Mouse (Mus musculus) mouse embryonic stem cell (cell line): Measurements from ENCODE around the gene Rora.

ENCODE experiments used
- in situ Hi-C, 2 experiments: fragments of 300-500 bp; cut with MboI; formaldehyde crosslinking; loops; 1 replicate in 1 of 2; 3 replicates in 1 of 2; pipeline ENCODE4 v1.14.3; 2019 to 2020; ENCODE audit warnings: low sequenced_read_pairs in 2 of 2, low pct_unique_long_range_greater_than_20kb in 1 of 2, mixed read lengths in 1 of 2; ENCODE audit not compliant: unreplicated experiment in 1 of 2

The Rora gene

GRCm38 (mm10) chr9:69125011-69125786 lies 471.6 kb downstream of the Rora start:
- in situ Hi-C loops = no loop called here

GRCm38 (mm10) chr9:69125787-69126161 lies 472.2 kb downstream of the Rora start:
- in situ Hi-C loops = no loop called here

GRCm38 (mm10) chr9:69126595-69126994 lies 473.0 kb downstream of the Rora start:
- in situ Hi-C loops = no loop called here

GRCm38 (mm10) chr9:69128335-69128734 lies 474.7 kb downstream of the Rora start:
- in situ Hi-C loops = no loop called here

- in situ Hi-C loops = no loop called here
These were observed 479.4 kb downstream of the Rora start for GRCm38 (mm10) chr9:69132995-69133394.

- in situ Hi-C loops = no loop called here
These were observed 480.1 kb downstream of the Rora start for GRCm38 (mm10) chr9:69133696-69134095.

DNA sequence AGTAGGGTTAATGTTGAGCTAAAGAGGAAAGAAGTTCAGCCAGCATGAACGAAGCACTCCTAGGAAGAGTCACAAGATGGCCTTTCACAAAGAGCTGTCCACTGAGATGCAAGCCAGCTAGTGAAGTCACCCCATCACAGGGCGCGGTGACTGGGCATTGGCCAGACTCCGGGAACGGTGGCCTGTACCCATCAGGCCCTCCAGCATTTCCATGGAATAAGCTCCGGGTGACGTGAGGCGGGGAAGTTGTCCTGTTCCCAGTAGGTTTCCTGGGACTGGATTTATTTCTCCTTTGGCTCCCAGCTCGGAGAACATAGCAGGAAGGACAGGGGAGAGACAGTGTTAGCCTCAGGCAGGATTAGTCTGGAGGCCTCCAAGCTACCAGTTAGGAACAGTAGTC lies 481.0 kb downstream of the Rora start:
- in situ Hi-C loops = no loop called here

DNA sequence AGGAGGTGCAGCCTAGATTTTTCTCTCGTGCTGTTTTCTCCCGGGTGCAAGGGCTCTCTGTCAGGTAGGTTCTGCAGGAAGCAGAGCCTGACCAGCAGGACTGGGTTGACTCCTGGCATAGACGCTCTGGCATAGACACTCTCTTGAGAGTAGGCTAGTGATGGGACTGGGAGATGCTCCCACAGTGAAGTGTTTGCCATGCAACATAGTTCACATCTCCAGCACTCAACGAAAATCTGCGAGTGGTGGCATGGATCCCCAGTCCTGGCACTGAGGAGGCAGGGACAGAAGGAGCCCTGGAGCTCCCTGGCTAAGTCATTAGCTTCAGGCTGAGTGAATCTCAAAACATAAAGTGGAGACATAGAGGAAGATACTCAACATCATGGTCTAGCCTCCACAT lies 483.2 kb downstream of the Rora start:
- in situ Hi-C loops = no loop called here

DNA sequence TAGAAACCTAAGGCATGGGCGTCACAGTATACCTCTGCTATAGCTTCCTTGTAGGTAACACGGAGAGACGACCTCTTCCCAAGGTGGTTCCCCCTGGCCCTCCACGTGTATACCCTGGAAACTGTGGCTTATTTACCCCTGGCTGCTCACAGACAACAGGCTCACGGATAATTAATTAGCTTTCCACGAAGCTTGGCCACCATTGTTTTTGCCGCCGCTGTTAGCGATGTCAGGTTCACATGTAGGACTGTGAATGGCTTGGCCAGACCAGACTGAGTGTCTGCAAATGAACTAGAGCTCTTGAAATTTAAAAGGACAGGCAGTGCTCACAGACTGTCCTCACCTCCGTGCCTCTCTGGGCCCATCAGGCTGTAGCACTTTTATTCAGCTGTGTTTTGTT lies 483.8 kb downstream of the Rora start:
- in situ Hi-C loops = no loop called here

GRCm38 (mm10) chr9:69140144-69140543 lies 486.6 kb downstream of the Rora start:
- in situ Hi-C loops = no loop called here

- in situ Hi-C loops = no loop called here
These were observed 488.3 kb downstream of the Rora start for GRCm38 (mm10) chr9:69141859-69142258.

DNA sequence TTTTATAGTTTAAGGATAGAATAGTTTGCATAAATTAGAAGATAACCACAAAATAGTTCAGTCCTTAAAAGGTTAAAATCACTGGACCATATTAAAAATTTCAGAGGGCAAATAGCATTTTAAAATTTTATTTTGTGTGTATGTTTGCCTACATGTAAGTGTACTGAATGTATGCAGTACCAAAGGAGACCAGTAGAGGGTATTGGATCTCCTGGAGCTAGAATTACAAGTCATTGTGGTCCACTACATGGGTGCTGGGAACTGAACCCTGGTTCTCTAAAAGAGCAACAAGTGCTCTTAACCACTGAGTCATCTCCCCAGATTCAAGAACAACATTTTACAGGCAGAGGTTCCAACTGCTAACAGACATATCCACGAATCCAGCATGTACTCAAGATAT lies 493.4 kb downstream of the Rora start:
- in situ Hi-C loops = no loop called here

- in situ Hi-C loops = no loop called here
These were observed 496.6 kb downstream of the Rora start for GRCm38 (mm10) chr9:69150224-69150623.

DNA sequence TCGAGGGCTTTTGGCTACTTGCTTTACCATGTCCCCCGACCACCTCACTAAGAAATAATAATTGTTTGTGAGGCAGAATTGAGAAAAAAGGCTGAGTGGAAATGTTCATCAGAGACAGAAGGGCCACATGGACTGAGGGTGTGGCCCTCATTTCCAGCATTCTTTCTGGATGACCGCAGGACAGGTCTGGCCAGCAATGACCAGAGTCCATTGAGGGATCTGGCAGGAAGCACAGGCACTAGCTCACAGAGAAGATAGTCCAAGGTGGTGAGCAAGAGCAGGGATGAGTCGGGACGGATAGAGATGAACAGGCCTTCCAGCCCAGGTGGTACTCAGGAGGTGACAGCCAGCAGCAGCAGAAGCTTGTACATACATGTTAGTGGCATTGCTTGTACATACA lies 501.1 kb downstream of the Rora start:
- in situ Hi-C loops = no loop called here

- in situ Hi-C loops = no loop called here
These were observed 502.4 kb downstream of the Rora start for GRCm38 (mm10) chr9:69155836-69156595.

DNA sequence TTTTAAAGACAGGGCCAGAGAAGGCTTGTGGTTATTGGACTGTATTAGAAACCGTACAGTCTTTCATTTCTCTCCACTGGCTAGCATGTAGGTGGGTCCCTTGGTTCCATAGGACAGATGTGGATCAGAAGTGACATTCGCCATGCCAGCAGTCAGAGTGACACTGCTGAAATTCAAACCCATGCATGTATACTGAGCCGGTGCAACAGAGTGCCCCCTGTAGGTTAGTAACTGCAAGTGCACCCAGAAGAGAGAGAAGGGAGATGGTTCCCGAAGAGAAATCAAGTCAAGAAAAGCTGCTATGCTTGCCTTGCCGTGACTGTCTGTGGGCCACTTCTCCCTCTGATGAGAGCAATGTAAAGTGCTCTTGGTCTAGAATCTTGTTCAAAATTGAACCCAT lies 507.2 kb downstream of the Rora start:
- in situ Hi-C loops = no loop called here

DNA sequence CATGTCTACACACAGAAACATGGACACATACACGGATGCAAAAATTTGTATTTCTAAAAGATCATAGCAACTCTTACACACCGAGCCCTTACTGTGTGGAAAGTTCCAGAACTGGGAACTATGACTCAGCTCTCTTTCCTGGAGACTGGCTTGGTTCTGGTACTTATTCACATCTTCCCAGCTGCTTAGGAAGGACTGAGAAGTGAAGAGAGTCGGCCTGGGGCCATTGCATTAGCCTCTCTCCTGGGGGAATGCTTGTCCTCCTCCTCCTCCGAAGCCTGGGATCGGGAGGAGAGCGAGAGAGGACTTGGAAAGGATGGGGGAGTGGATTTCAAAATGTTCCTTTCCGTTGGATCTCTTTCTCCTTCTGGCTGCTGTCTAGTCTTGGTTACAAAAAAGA lies 511.1 kb downstream of the Rora start:
- in situ Hi-C loops = no loop called here

DNA sequence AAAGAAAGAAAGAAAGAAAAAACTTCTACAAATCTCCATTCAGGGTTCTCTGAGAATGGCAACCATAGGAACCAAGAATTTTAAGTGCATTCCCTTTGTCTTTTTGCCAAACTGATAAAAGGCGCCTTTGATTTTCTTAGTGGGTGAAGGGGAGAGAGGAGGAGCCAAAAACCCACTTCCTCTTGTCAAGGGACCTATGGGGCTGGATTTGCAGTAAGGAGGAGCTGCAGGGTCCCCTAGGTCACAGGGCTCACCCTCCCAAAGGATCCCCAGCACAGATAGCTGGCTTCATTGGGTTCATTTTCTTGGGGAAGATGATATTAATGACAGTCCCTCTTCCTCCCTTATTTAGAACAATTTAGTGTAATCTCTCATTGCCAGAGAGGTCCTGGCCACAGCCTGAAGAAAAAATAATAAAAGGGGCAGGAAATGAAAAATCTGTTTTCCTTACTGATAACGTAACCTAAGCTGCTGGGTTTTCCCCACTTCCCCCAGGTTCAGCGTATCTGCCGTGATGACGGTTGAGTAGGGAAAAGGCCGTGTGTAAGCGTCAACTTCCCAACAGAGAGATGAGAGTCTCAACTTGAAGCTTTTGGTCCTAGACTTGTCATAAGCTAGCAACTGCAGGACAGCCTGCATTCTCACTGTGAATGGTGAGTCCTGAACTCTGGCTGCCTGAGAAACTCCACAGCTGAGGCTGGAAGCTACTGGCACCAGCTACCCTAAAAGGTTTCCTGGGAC lies 511.7 kb downstream of the Rora start:
- in situ Hi-C loops = no loop called here

GRCm38 (mm10) chr9:69174061-69174460 lies 520.5 kb downstream of the Rora start:
- in situ Hi-C loops = no loop called here
